Mouse (Mus musculus) limb, embryonic 14.5 days (tissue): Measurements from ENCODE around the gene Mib2. TPM values are rescaled to one million over a fixed set of nuclear protein-coding genes. Genes with fewer than 3 reads are reported as not detected.
"Not testable (repeated sequence)": the region's sequence is repeated elsewhere in the genome, so short reads cannot be mapped to it uniquely, and the experiment has no call there.

Experiments
- ATAC-seq: fragments of 200-750 bp; cut with Nextera tagmentation; 2 replicates; pipeline ENCODE4 v1.8.0; 2017; ENCODE audit warnings: low read depth, moderate number of reproducible peaks, moderate TSS enrichment; ENCODE audit not compliant: low FRiP score
- DNase-seq: peaks from one replicate; pipeline ENCODE4 v3.0.0-alpha.2; 2015; ENCODE audit warnings: low spot score
- H3K27ac ChIP-seq: fragments of 300-500 bp; sonication (generic); replicated peaks from 2 replicates; pipeline ENCODE4 v1.5.1; 2014; ENCODE audit warnings: low read depth, mild to moderate bottlenecking, low read length, moderate library complexity, mixed read lengths
- H3K27me3 ChIP-seq: fragments of 300-500 bp; sonication (generic); 2 replicates; pipeline ENCODE4 v1.6.1; 2014; ENCODE audit warnings: low read length, mixed read lengths; ENCODE audit not compliant: control insufficient read depth, insufficient read depth
- H3K36me3 ChIP-seq: fragments of 300-500 bp; sonication (generic); 2 replicates; pipeline ENCODE4 v1.6.1; 2014; ENCODE audit warnings: mild to moderate bottlenecking, low read length, moderate library complexity, mixed read lengths; ENCODE audit not compliant: control insufficient read depth, insufficient read depth
- H3K4me1 ChIP-seq: fragments of 300-500 bp; sonication (generic); 2 replicates; pipeline ENCODE4 v1.6.1; 2014; ENCODE audit warnings: antibody characterized with exemption, low read length, mixed read lengths; ENCODE audit not compliant: control insufficient read depth, insufficient read depth
- H3K4me2 ChIP-seq: fragments of 300-500 bp; sonication (generic); replicated peaks from 2 replicates; pipeline ENCODE4 v1.6.1; 2014; ENCODE audit warnings: low read depth, mild to moderate bottlenecking, low read length, moderate library complexity; ENCODE audit not compliant: severe bottlenecking
- H3K4me3 ChIP-seq: fragments of 300-500 bp; sonication (generic); replicated peaks from 2 replicates; pipeline ENCODE4 v1.5.1; 2014; ENCODE audit warnings: low read length
- H3K9ac ChIP-seq: fragments of 300-500 bp; sonication (generic); 2 replicates; pipeline ENCODE4 v1.6.1; 2014; ENCODE audit warnings: mild to moderate bottlenecking, low read depth, low read length, moderate library complexity; ENCODE audit not compliant: severe bottlenecking
- H3K9me3 ChIP-seq: fragments of 300-500 bp; sonication (generic); 2 replicates; pipeline ENCODE4 v1.6.1; 2016; ENCODE audit warnings: low read length; ENCODE audit not compliant: control insufficient read depth
- POLR2A ChIP-seq: fragments of 200-500 bp; IDR thresholded peaks from 2 replicates; pipeline ENCODE4 v1.8.0; 2012; ENCODE audit warnings: inconsistent platforms, mild to moderate bottlenecking, moderate library complexity, borderline replicate concordance; ENCODE audit not compliant: insufficient read depth, insufficient read length; ENCODE audit errors: extremely low read depth
- WGBS: fragments of 180-500 bp; shearing (Covaris S2); extraction: QIAGEN DNeasy Blood & Tissue Kit; methylation state at CpG from one replicate; pipeline ENCODE4 v1.1.7; 2014; 5-methylcytosine and 5-hydroxymethylcytosine counted together
- polyA plus RNA-seq, 2 experiments: library from polyadenylated mRNA; depleted of rRNA in 1 of 2; stranded (reverse) in 1 of 2; unstranded in 1 of 2; fragments of >200 nt; fragmentation: Nextera tagmentation in 1 of 2; extraction: Ambion mirVana in 1 of 2; gene quantifications; 2 replicates each; pipeline versions ENCODE4 v1.2.1 to v1.2.3; 2012 to 2014

Gene Mib2
- polyA plus RNA-seq, 2 experiments: 29.5 to 77.4 TPM

- Histone ChIP-seq H3K9ac (no peak overlapping the region), H3K27me3 (peaks cover 4% of the 10 kb centered on the region; the same call in 1 of the 2 replicates), H3K36me3 (no peaks in the 10 kb centered on the region), H3K4me3 (no peak overlapping the region), H3K27ac (no peak overlapping the region), H3K9me3 (no peaks in the 10 kb centered on the region), H3K4me1 (peaks cover 8% of the 10 kb centered on the region), H3K4me2 (no peak overlapping the region)
- no peak for TF ChIP-seq POLR2A
- ATAC-seq (no peak), DNase-seq (no peak)
- 81% methylated on average over 12 of the region's 12 CpGs for WGBS
These were observed 21.8 kb upstream of the Mib2 start for GRCm38 (mm10) chr4:155690571-155691375.

GRCm38 (mm10) chr4:155687764-155688163, 18.8 kb upstream of the Mib2 start:
- H3K9ac ChIP-seq, H3K9me3 ChIP-seq, DNase-seq, H3K4me1 ChIP-seq, H3K36me3 ChIP-seq, ATAC-seq, H3K27ac ChIP-seq, H3K27me3 ChIP-seq, H3K4me3 ChIP-seq, H3K4me2 ChIP-seq: not testable (repeated sequence)
- 71% methylated on average over 4 of the region's 4 CpGs for WGBS

GRCm38 (mm10) chr4:155683670-155684277, 14.8 kb upstream of the Mib2 start:
- H3K4me3 ChIP-seq, ATAC-seq, H3K9ac ChIP-seq, H3K9me3 ChIP-seq, DNase-seq, H3K27me3 ChIP-seq, H3K4me2 ChIP-seq, H3K27ac ChIP-seq, H3K4me1 ChIP-seq, H3K36me3 ChIP-seq: not testable (repeated sequence)
- WGBS: 87% methylated on average over 15 of the region's 19 CpGs

- ATAC-seq (no peak), DNase-seq (no peak)
- Histone ChIP-seq H3K27me3 (no peaks in the 10 kb centered on the region), H3K9me3 (no peaks in the 10 kb centered on the region), H3K36me3 (no peaks in the 10 kb centered on the region), H3K9ac (no peak overlapping the region), H3K27ac (no peak overlapping the region), H3K4me1 (no peaks in the 10 kb centered on the region), H3K4me3 (no peak overlapping the region), H3K4me2 (no peak overlapping the region)
- WGBS: 84% methylated on average over 2 of the region's 2 CpGs
- TF ChIP-seq POLR2A: no peak
These were observed 7.0 kb upstream of the Mib2 start for GRCm38 (mm10) chr4:155675991-155676390.

- Histone ChIP-seq H3K4me3 (no peak overlapping the region), H3K4me1 (peaks cover 8% of the 10 kb centered on the region; the same call in 1 of the 2 replicates), H3K9ac (no peak overlapping the region), H3K27ac (no peak overlapping the region), H3K27me3 (no peaks in the 10 kb centered on the region), H3K4me2 (no peak overlapping the region), H3K36me3 (no peaks in the 10 kb centered on the region), H3K9me3 (no peaks in the 10 kb centered on the region)
- DNase-seq (no peak), ATAC-seq (no peak)
- 52% methylated on average over 2 of the region's 2 CpGs for WGBS
- TF ChIP-seq POLR2A: no peak
These were observed 3.1 kb upstream of the Mib2 start for GRCm38 (mm10) chr4:155672082-155672481.

- not testable (repeated sequence) for H3K9me3 ChIP-seq, H3K27me3 ChIP-seq, H3K4me1 ChIP-seq, H3K9ac ChIP-seq, ATAC-seq, H3K4me2 ChIP-seq, DNase-seq, H3K4me3 ChIP-seq, H3K27ac ChIP-seq, H3K36me3 ChIP-seq
- 68% methylated on average over 4 of the region's 4 CpGs for WGBS
These were observed 1.2 kb upstream of the Mib2 start for GRCm38 (mm10) chr4:155670236-155670635.
